Mouse (Mus musculus) kidney, embryonic 16.5 days (tissue): ENCODE results near the gene Dpysl5. TPM values are rescaled to one million over a fixed set of nuclear protein-coding genes. Genes with fewer than 3 reads are reported as not detected.

ENCODE experiments used
- ATAC-seq: fragments of 200-750 bp; cut with Nextera tagmentation; 2 replicates; pipeline ENCODE4 v1.8.0; 2017; ENCODE audit warnings: moderate TSS enrichment; ENCODE audit not compliant: low FRiP score, low TSS enrichment
- H3K27ac ChIP-seq: fragments of 300-500 bp; sonication (generic); 2 replicates; pipeline ENCODE4 v1.5.1; 2014; ENCODE audit warnings: low read length
- H3K27me3 ChIP-seq: fragments of 300-500 bp; sonication (generic); 2 replicates; pipeline ENCODE4 v1.6.1; 2014; ENCODE audit warnings: low read length, control low read depth, mixed read lengths; ENCODE audit not compliant: insufficient read depth
- H3K36me3 ChIP-seq: fragments of 300-500 bp; sonication (generic); 2 replicates; pipeline ENCODE4 v1.6.1; 2014; ENCODE audit warnings: low read length, control low read depth, mixed read lengths; ENCODE audit not compliant: insufficient read depth
- H3K4me1 ChIP-seq: fragments of 300-500 bp; sonication (generic); 2 replicates; pipeline ENCODE4 v1.6.1; 2014; ENCODE audit warnings: low read length, control low read depth, mixed read lengths; ENCODE audit not compliant: insufficient read depth
- H3K4me2 ChIP-seq: fragments of 300-500 bp; sonication (generic); replicated peaks from 2 replicates; pipeline ENCODE4 v1.6.1; 2014; ENCODE audit warnings: low read depth, low read length
- H3K4me3 ChIP-seq: fragments of 300-500 bp; sonication (generic); 2 replicates; pipeline ENCODE4 v1.5.1; 2014; ENCODE audit warnings: mild to moderate bottlenecking, low read length
- H3K9ac ChIP-seq: fragments of 300-500 bp; sonication (generic); replicated peaks from 2 replicates; pipeline ENCODE4 v1.6.1; 2014; ENCODE audit warnings: low read length
- H3K9me3 ChIP-seq: fragments of 300-500 bp; sonication (generic); 2 replicates; pipeline ENCODE4 v1.6.1; 2016; ENCODE audit warnings: low read length, control low read depth
- WGBS: fragments of 180-500 bp; shearing (Covaris S2); extraction: QIAGEN DNeasy Blood & Tissue Kit; methylation state at CpG from one replicate; pipeline ENCODE4 v1.1.7; 2014; 5-methylcytosine and 5-hydroxymethylcytosine counted together
- polyA plus RNA-seq: library from polyadenylated mRNA; unstranded; fragments of >200 nt; fragmentation: Nextera tagmentation; extraction: Ambion mirVana; gene quantifications from 2 replicates; pipeline ENCODE4 v1.2.1, GENCODE M21; 2015

The Dpysl5 gene
- polyA plus RNA-seq, 1 experiment from 2014 or later: 5.4 TPM

DNA sequence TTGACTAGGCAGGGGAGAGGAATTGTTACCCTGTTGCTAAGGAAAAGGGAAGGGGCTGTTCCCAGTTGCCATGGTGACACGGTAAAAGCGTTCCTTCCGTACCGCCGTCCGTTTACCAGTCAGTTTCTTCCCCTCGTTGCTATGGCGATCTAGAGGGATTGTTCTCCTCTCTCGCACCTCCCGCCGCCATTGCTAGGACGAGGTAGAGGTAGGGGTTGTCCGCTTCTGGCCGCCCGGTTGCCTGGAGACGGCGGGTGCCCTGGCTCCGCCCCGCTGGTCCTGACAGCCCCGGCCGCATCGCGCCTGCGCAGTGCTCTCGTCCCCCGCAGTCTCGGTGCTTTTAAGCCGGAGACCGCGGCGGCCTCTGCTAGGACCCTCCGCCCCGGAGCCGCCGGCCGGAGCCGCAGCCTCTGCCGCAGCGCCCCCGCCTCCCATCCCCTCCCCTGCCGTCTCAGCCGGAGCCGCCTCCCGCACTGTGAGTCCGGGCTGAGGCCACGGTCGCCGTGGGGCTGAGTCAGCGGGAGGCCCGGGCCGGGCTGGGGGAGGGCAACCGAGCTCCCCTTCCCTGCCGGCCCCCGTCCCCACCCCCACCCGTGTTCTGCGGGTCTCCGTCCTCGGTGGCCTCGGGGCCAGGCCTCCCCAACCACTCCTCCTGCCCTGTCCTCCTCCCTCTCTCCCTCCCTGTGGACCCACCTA, 103.2 kb downstream of the Dpysl5 start, which contains the start of gene Mapre3:
Gene Mapre3 (plus strand): TSS at position 218 of the 696 bp plus-strand sequence.
- Histone ChIP-seq H3K36me3 (no peaks in the 10 kb centered on the region), H3K27ac (no peak within 1 kb of the TSS), H3K4me1 (peaks cover 13% of the 10 kb centered on the region), H3K27me3 (0 out of 2 replicates have a peak, but pooled peaks cover 4% of the 10 kb centered on the region), H3K4me2 (peak within 1 kb of the TSS; percentile 87), H3K9ac (peak within 1 kb of the TSS; percentile 90), H3K4me3 (peak within 1 kb of the TSS; percentile 85), H3K9me3 (no peaks in the 10 kb centered on the region)
- ATAC-seq: peak; percentile 95
- WGBS: under 1% methylated on average over 48 of the region's 59 CpGs

- H3K4me2 ChIP-seq: peak overlapping the region; percentile 87
- WGBS: 4% methylated on average over 7 of the region's 7 CpGs
- no peak overlapping the region for H3K27ac ChIP-seq
- peaks cover 13% of the 10 kb centered on the region for H3K4me1 ChIP-seq
- no peaks in the 10 kb centered on the region for H3K36me3 ChIP-seq
- H3K9me3 ChIP-seq: no peaks in the 10 kb centered on the region
- H3K9ac ChIP-seq: peak overlapping the region; percentile 90
- peak overlapping the region; percentile 85 for H3K4me3 ChIP-seq
- H3K27me3 ChIP-seq: 0 out of 2 replicates have a peak, but pooled peaks cover 4% of the 10 kb centered on the region
- ATAC-seq: no peak
Observed at GRCm38 (mm10) chr5:30815120-30815465, 103.7 kb downstream of the Dpysl5 start.

- H3K9me3 ChIP-seq: no peaks in the 10 kb centered on the region
- H3K36me3 ChIP-seq: no peaks in the 10 kb centered on the region
- H3K9ac ChIP-seq: no peak overlapping the region
- H3K4me1 ChIP-seq: peaks cover 13% of the 10 kb centered on the region
- 0 out of 2 replicates have a peak, but pooled peaks cover 4% of the 10 kb centered on the region for H3K27me3 ChIP-seq
- no peak for ATAC-seq
- 66% methylated on average over 8 of the region's 8 CpGs for WGBS
- no peak overlapping the region for H3K4me2 ChIP-seq
- H3K27ac ChIP-seq: no peak overlapping the region
- H3K4me3 ChIP-seq: no peak overlapping the region
Observed at GRCm38 (mm10) chr5:30816261-30816791, 105.0 kb downstream of the Dpysl5 start.

GRCm38 (mm10) chr5:30818758-30819309, 107.5 kb downstream of the Dpysl5 start:
- Histone ChIP-seq H3K9ac (no peak overlapping the region), H3K9me3 (no peaks in the 10 kb centered on the region), H3K4me3 (no peak overlapping the region), H3K4me2 (no peak overlapping the region), H3K4me1 (peaks cover 13% of the 10 kb centered on the region), H3K27ac (no peak overlapping the region), H3K36me3 (no peaks in the 10 kb centered on the region), H3K27me3 (no peaks in the 10 kb centered on the region)
- ATAC-seq: no peak
- 82% methylated on average over 8 of the region's 8 CpGs for WGBS

DNA sequence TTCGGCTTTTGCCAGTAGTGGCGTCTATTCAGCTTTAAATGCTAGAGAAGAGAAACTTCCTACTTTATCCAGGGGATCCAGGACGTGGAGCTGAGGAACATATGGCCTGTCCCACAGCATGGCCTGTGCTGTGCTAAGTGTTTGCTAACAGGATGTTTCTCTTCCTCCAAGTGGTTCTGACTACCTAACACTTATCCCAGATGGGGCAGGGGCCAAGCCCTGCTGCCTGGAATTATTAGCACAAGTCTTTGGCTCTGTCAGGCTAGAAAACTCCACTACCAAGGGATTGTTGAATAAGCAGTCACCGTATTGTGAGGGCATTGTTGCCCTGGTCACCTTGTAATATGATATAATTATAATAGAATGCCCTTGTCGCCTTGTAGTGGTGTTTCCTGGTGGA, 111.3 kb downstream of the Dpysl5 start:
- no peaks in the 10 kb centered on the region for H3K27me3 ChIP-seq
- H3K27ac ChIP-seq: no peak overlapping the region
- no peaks in the 10 kb centered on the region for H3K36me3 ChIP-seq
- no peak overlapping the region for H3K9ac ChIP-seq
- no peak overlapping the region for H3K4me3 ChIP-seq
- no peaks in the 10 kb centered on the region for H3K4me1 ChIP-seq
- WGBS: 73% methylated on average over 5 of the region's 5 CpGs
- no peak for ATAC-seq
- H3K9me3 ChIP-seq: no peaks in the 10 kb centered on the region
- H3K4me2 ChIP-seq: no peak overlapping the region

DNA sequence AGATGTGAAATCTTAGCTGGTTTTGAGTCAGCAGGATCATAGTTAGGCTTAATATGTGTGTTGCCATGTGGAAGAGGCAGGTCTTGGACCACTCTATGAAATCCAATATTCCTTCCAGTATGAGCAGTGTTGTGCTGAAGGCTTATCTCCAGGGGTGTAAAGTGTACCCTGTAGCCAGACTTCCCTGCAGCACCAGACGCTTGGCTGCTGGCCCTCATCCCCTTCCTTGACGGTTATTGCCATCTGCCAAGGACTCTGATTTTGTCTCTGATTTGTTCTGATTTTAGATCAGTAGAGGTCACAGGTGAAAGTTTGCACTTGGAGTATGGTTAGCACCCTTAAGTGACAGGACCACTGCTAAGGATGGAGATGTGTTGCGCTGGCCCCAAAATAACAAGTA, 111.7 kb downstream of the Dpysl5 start:
- no peak for ATAC-seq
- no peak overlapping the region for H3K4me3 ChIP-seq
- H3K27ac ChIP-seq: no peak overlapping the region
- 90% methylated on average over 3 of the region's 3 CpGs for WGBS
- H3K27me3 ChIP-seq: no peaks in the 10 kb centered on the region
- no peaks in the 10 kb centered on the region for H3K9me3 ChIP-seq
- H3K9ac ChIP-seq: no peak overlapping the region
- H3K4me2 ChIP-seq: no peak overlapping the region
- H3K36me3 ChIP-seq: no peaks in the 10 kb centered on the region
- H3K4me1 ChIP-seq: no peaks in the 10 kb centered on the region

- no peak for ATAC-seq
- Histone ChIP-seq H3K36me3 (no peaks in the 10 kb centered on the region), H3K27ac (no peak overlapping the region), H3K4me2 (no peak overlapping the region), H3K27me3 (no peaks in the 10 kb centered on the region), H3K4me1 (no peaks in the 10 kb centered on the region), H3K4me3 (no peak overlapping the region), H3K9ac (no peak overlapping the region), H3K9me3 (no peaks in the 10 kb centered on the region)
- whole genome bisulfite sequencing: 90% methylated on average over 11 of the region's 11 CpGs
Observed at GRCm38 (mm10) chr5:30824124-30824988, 113.0 kb downstream of the Dpysl5 start.

GRCm38 (mm10) chr5:30825166-30825565, 113.8 kb downstream of the Dpysl5 start:
- H3K27me3 ChIP-seq: no peaks in the 10 kb centered on the region
- WGBS: 72% methylated on average over 10 of the region's 10 CpGs

DNA sequence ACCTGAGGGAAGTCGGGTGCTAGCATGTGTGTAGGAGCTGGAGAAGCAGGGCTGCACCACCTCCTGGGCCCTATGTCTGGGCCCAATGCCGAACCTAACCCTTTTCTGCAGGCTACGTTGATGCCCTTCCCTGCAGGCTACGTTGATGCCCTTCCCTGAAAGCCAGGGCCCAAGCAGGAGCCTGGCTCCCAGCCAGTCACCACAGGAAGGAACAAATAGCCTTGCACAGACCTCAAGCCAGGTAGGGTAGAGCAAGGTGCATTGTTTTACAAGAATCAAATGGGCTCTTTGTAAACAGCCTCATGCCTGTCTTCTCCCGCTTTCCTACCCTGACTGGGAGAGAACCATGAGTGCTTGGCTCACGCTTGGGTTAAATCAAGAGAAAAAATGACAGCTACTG, 114.5 kb downstream of the Dpysl5 start:
- H3K9ac ChIP-seq: no peak overlapping the region
- no peaks in the 10 kb centered on the region for H3K27me3 ChIP-seq
- no peak overlapping the region for H3K4me3 ChIP-seq
- no peak for ATAC-seq
- H3K36me3 ChIP-seq: no peaks in the 10 kb centered on the region
- H3K4me2 ChIP-seq: no peak overlapping the region
- H3K9me3 ChIP-seq: no peaks in the 10 kb centered on the region
- H3K27ac ChIP-seq: no peak overlapping the region
- 62% methylated on average over 6 of the region's 6 CpGs for WGBS
- no peaks in the 10 kb centered on the region for H3K4me1 ChIP-seq

More at GRCm38 (mm10) chr5:30825166-30825565, 113.8 kb downstream of the Dpysl5 start:
- no peak overlapping the region for H3K4me2 ChIP-seq
- no peak for ATAC-seq
- H3K27ac ChIP-seq: no peak overlapping the region
- H3K9ac ChIP-seq: no peak overlapping the region
- no peaks in the 10 kb centered on the region for H3K36me3 ChIP-seq
- no peaks in the 10 kb centered on the region for H3K4me1 ChIP-seq
- H3K4me3 ChIP-seq: no peak overlapping the region
- no peaks in the 10 kb centered on the region for H3K9me3 ChIP-seq
